Mouse (Mus musculus): ENCODE data around the gene AI467606. TPM values are rescaled to one million over a fixed set of nuclear protein-coding genes. Genes with fewer than 3 reads are reported as not detected.
"Not testable (repeated sequence)": the region's sequence is repeated elsewhere in the genome, so short reads cannot be mapped to it uniquely, and the experiment has no call there.

The AI467606 gene
- total and polyA plus RNA-seq, 3 experiments, result 51.1 to 101 (median 79.4) TPM

- TF ChIP-seq ZNF384 (IDR thresholded peaks at IDR 0.05; ENCODE audit: low read depth, low read length) (no peak), USF2 (IDR thresholded peaks at IDR 0.05; ENCODE audit: borderline replicate concordance in 1 of 2, insufficient read depth in 1 of 2, low read depth in 1 of 2, low read length in 2 of 2) (no peak), RAD21 (IDR thresholded peaks at IDR 0.05; ENCODE audit: low read depth, low read length) (no peak), TCF12 (IDR thresholded peaks at IDR 0.05; ENCODE audit: low read depth, low read length) (no peak), CTCF (IDR thresholded peaks at IDR 0.05 in 2 of 3, conservative IDR thresholded peaks at IDR 0.05 in 1 of 3; ENCODE audit: control insufficient read depth in 1 of 3, insufficient read depth in 1 of 3, low read depth in 2 of 3, low read length in 3 of 3, poor library complexity in 1 of 3, severe bottlenecking in 1 of 3) (no peak), USF1 (IDR thresholded peaks at IDR 0.05; ENCODE audit: low read depth, low read length) (no peak), HCFC1 (IDR thresholded peaks at IDR 0.05; ENCODE audit: low read depth, low read length) (no peak), ZMIZ1 (IDR thresholded peaks at IDR 0.05; ENCODE audit: low read depth, low read length) (no peak), GABPA (IDR thresholded peaks at IDR 0.05; ENCODE audit: low read depth, low read length) (no peak), JUND (IDR thresholded peaks at IDR 0.05; ENCODE audit: low read depth, low read length) (no peak), MYB (IDR thresholded peaks at IDR 0.05; ENCODE audit: low read depth, low read length) (no peak), ETS1 (IDR thresholded peaks at IDR 0.05; ENCODE audit: low read depth, low read length) (no peak), NRF1 (IDR thresholded peaks at IDR 0.05; ENCODE audit: insufficient read depth, low read depth, low read length, poor library complexity, severe bottlenecking) (no peak)
Observed at GRCm38 (mm10) chr7:127083689-127084088, 7.5 kb upstream of the AI467606 start (continued).

- Histone ChIP-seq H3K4me3 (ENCODE audit: control insufficient read depth in 1 of 2, insufficient read depth in 1 of 2, low read depth in 2 of 2, low read length in 2 of 2) (peak overlapping the region; percentile 42 to 47), H3K27me3 (ENCODE audit: control insufficient read depth in 1 of 2, insufficient read depth in 2 of 2, low read length in 2 of 2) (no peaks in the 10 kb centered on the region), H3K79me2 (ENCODE audit: control insufficient read depth, insufficient read depth, low read length, poor library complexity) (peaks cover 29% of the 10 kb centered on the region), H3K9ac (ENCODE audit: control insufficient read depth, low read depth, low read length, poor library complexity, severe bottlenecking) (peak overlapping the region; percentile 66), H3K4me1 (ENCODE audit: control insufficient read depth in 1 of 2, insufficient read depth in 2 of 2, low read length in 2 of 2) (peaks cover 16 to 33% of the 10 kb centered on the region in 2 experiments), H3K27ac (ENCODE audit: control insufficient read depth, low read depth, low read length) (peak overlapping the region; percentile 98), H3K9me3 (replicated peaks; ENCODE audit: insufficient read depth, low read length) (no peaks in the 10 kb centered on the region), H3K36me3 (ENCODE audit: control insufficient read depth in 1 of 2, insufficient read depth in 2 of 2, low read length in 2 of 2) (peaks cover 0 to 33% of the 10 kb centered on the region in 2 experiments; a peak in 3 of 4 replicates)
- TF ChIP-seq CTCF (IDR thresholded peaks at IDR 0.05 in 2 of 3, conservative IDR thresholded peaks at IDR 0.05 in 1 of 3; ENCODE audit: control insufficient read depth in 1 of 3, insufficient read depth in 1 of 3, low read depth in 2 of 3, low read length in 3 of 3, poor library complexity in 1 of 3, severe bottlenecking in 1 of 3) (no peak), POLR2A (IDR thresholded peaks at IDR 0.05; ENCODE audit: control insufficient read depth in 1 of 2, insufficient read depth in 1 of 2, low read depth in 1 of 2, low read length in 2 of 2, poor library complexity in 1 of 2) (peak; percentile 10 to 44; a peak in 2 of 4 replicates)
- DNase-seq (ENCODE audit: low read depth, low spot score), result peak; percentile 44
Observed at GRCm38 (mm10) chr7:127084794-127085193, 6.4 kb upstream of the AI467606 start.

GRCm38 (mm10) chr7:127085751-127086150, 5.4 kb upstream of the AI467606 start:
- peak overlapping the region; percentile 98 for H3K27ac ChIP-seq (ENCODE audit: control insufficient read depth, low read depth, low read length)
- DNase-seq (ENCODE audit: low read depth, low spot score), result peak; percentile 79
- peaks cover 16 to 29% of the 10 kb centered on the region in 2 experiments for H3K4me1 ChIP-seq (ENCODE audit: control insufficient read depth in 1 of 2, insufficient read depth in 2 of 2, low read length in 2 of 2)
- peak overlapping the region; percentile 51 to 63 for H3K4me3 ChIP-seq (ENCODE audit: control insufficient read depth in 1 of 2, insufficient read depth in 1 of 2, low read depth in 2 of 2, low read length in 2 of 2)
- TF ChIP-seq POLR2A (IDR thresholded peaks at IDR 0.05; ENCODE audit: control insufficient read depth in 1 of 2, insufficient read depth in 1 of 2, low read depth in 1 of 2, low read length in 2 of 2, poor library complexity in 1 of 2) (peak in 1 of 2 experiments; percentile 50; a peak in 1 of 4 replicates), TBP (IDR thresholded peaks at IDR 0.05; ENCODE audit: low read depth, low read length) (peak; percentile 46; the same call in 1 of the 2 replicates), GATA1 (IDR thresholded peaks at IDR 0.05; ENCODE audit: low read depth, low read length) (peak; percentile 58), TAL1 (IDR thresholded peaks at IDR 0.05; ENCODE audit: low read length) (peak; percentile 75)
- H3K36me3 ChIP-seq (ENCODE audit: control insufficient read depth in 1 of 2, insufficient read depth in 2 of 2, low read length in 2 of 2), result peaks cover 0 to 34% of the 10 kb centered on the region in 2 experiments; a peak in 3 of 4 replicates
- peak overlapping the region; percentile 73 for H3K9ac ChIP-seq (ENCODE audit: control insufficient read depth, low read depth, low read length, poor library complexity, severe bottlenecking)
- peaks cover 35% of the 10 kb centered on the region for H3K79me2 ChIP-seq (ENCODE audit: control insufficient read depth, insufficient read depth, low read length, poor library complexity)
- H3K9me3 ChIP-seq (replicated peaks; ENCODE audit: insufficient read depth, low read length); H3K27me3 ChIP-seq (ENCODE audit: control insufficient read depth in 1 of 2, insufficient read depth in 2 of 2, low read length in 2 of 2): not testable (repeated sequence)

Measured in MEL (cell line).